Mouse (Mus musculus): Measurements from ENCODE around the gene Specc1. TPM values are rescaled to one million over a fixed set of nuclear protein-coding genes. Genes with fewer than 3 reads are reported as not detected.

Specc1 gene
- polyA plus RNA-seq (2012; rRNA removed) (23.5 and 26.2 TPM in 2 replicates), polyA plus RNA-seq (2014; fragmentation: Nextera tagmentation; extraction: Ambion mirVana) (40.5 and 43.5 TPM in 2 replicates)

DNA sequence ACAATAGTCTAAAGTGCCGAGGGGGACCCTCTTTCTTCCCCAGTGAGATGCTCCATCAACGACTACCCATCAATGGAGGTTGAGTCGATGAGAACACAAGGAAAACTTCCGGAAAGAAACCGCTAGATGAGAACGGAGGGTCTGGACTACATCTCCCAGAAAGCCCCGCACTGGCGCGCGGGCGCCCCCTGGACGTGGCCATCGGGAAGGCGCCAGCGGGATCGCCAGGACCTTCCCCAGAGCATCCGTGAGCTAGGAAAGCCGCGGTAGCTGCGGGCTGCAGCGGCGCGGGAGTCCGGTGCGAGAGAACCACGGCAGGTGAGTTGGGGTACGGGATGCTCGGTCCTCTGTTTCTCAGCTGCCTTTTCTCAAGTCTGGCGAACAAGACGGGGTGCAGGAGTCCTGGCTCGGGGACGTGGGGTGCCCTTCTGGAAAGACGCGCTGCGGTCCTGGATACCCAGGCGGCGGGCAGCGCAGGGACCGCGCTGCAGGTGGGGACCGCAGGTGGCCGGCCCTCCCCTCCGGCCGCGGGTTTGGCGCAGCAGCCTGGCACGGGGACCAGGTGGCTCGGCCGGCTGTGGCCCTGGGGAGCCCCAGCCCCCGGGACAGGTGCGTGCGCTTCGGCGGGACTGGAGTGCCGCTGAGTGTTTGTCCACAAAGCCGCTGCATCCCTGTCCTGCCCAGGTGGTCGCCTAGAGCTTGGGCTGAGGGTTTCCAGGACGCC, at the start of gene Specc1:
Gene Specc1, plus strand, starts transcription at position 192 of the 724 bp plus-strand sequence.
- TF ChIP-seq CTCF (IDR thresholded peaks at IDR 0.05; ENCODE audit: low read depth) = peak; percentile 98
- TF ChIP-seq EP300 (IDR thresholded peaks at IDR 0.05; ENCODE audit: low read depth) = 0 out of 2 replicates have a peak, but pooled peaks have one; percentile 38

DNA sequence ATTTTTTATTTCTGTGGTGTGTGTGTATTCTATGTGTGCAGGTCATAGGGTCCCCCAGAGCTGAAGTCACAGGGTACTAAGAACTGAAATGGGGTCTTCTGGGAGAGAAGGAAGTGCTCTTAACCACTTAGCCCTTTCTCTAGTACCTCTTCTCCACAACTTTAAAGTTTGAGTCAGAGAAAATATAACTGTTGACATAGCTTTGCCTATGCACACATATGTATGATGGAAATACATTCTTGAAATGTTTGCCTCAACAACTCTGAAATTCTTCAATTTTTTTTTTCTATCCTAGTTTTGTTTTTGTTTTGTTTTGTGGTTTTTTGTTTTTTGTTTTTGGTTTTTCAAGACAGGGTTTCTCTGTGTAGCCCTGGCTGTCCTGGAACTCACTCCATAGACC, 48.2 kb upstream of the Specc1 start:
- Histone ChIP-seq H3K36me3 (replicated peaks; ENCODE audit: control insufficient read depth, insufficient read depth, low read depth) (peaks cover 16% of the 10 kb centered on the region), H3K9ac (replicated peaks) (no peak overlapping the region), H3K27me3 (ENCODE audit: control insufficient read depth, insufficient read depth, low read length) (no peaks in the 10 kb centered on the region), H3K4me3 (ENCODE audit: insufficient read depth in 1 of 2, low read depth in 2 of 2, low read length in 2 of 2) (no peak overlapping the region), H3K27ac (no peak overlapping the region), H3K4me1 (replicated peaks; ENCODE audit: control insufficient read depth in 2 of 2, insufficient read depth in 2 of 2, low read length in 1 of 2) (no peaks in the 10 kb centered on the region), H3K4me2 (ENCODE audit: low read depth) (no peak overlapping the region), H3K9me3 (ENCODE audit: control insufficient read depth, low read length) (no peaks in the 10 kb centered on the region)
- TF ChIP-seq EP300 (IDR thresholded peaks at IDR 0.05; ENCODE audit: low read depth) (no peak), CTCF (IDR thresholded peaks at IDR 0.05; ENCODE audit: low read depth) (no peak)
- DNase-seq (ENCODE audit: low read depth in 3 of 3, low spot score in 3 of 3) = no peak
- no peak for ATAC-seq (ENCODE audit: insufficient read depth)

More for the DNA sequence above, at the start of gene Specc1:
- peak within 1 kb of the TSS; percentile 99 for H3K9ac ChIP-seq (replicated peaks)
- peak within 1 kb of the TSS; percentile 73 to 100 for H3K4me3 ChIP-seq (ENCODE audit: insufficient read depth in 1 of 2, low read depth in 2 of 2, low read length in 2 of 2)
- ATAC-seq (ENCODE audit: insufficient read depth) (peak; percentile 77), DNase-seq (ENCODE audit: low read depth in 3 of 3, low spot score in 3 of 3) (peak; percentile 76 to 80 (median 78))
- H3K36me3 ChIP-seq (replicated peaks; ENCODE audit: control insufficient read depth, insufficient read depth, low read depth) = peaks cover 4% of the 10 kb centered on the region
- no peaks in the 10 kb centered on the region for H3K9me3 ChIP-seq (ENCODE audit: control insufficient read depth, low read length)
- peak within 1 kb of the TSS; percentile 88 for H3K27ac ChIP-seq
- WGBS (ENCODE audit: insufficient replicate concordance) = under 1% methylated on average over 58 of the region's 58 CpGs
- peaks cover 18 to 26% of the 10 kb centered on the region in 2 experiments for H3K4me1 ChIP-seq (replicated peaks; ENCODE audit: control insufficient read depth in 2 of 2, insufficient read depth in 2 of 2, low read length in 1 of 2)
- no peaks in the 10 kb centered on the region for H3K27me3 ChIP-seq (ENCODE audit: control insufficient read depth, insufficient read depth, low read length)
- H3K4me2 ChIP-seq (ENCODE audit: low read depth) = peak within 1 kb of the TSS; percentile 66

DNA sequence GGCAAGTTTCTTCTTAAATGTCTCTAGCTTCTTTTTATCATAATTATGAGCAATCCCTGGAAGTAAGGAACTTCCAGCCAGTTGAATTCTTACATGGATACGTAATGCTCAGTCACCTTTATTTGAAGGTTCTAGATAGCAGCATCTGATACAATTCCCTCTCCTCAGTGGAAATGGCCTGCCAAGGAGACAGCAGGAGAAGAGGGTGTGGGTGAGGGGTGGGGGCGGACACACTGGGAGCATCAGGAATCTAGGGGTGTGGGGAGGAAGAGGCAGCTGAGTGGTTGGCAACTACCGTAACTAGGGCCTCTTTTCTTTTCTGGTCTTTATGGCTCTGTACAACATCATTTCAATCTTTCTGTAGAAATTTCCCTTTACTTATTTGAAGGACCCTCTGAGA, 36.9 kb upstream of the Specc1 start:
- Histone ChIP-seq H3K4me2 (ENCODE audit: low read depth) (no peak overlapping the region), H3K9ac (replicated peaks) (no peak overlapping the region), H3K9me3 (ENCODE audit: control insufficient read depth, low read length) (no peaks in the 10 kb centered on the region), H3K27ac (no peak overlapping the region), H3K36me3 (replicated peaks; ENCODE audit: control insufficient read depth, insufficient read depth, low read depth) (peaks cover 16% of the 10 kb centered on the region), H3K4me3 (ENCODE audit: insufficient read depth in 1 of 2, low read depth in 2 of 2, low read length in 2 of 2) (no peak overlapping the region), H3K4me1 (replicated peaks; ENCODE audit: control insufficient read depth in 2 of 2, insufficient read depth in 2 of 2, low read length in 1 of 2) (no peaks in the 10 kb centered on the region), H3K27me3 (ENCODE audit: control insufficient read depth, insufficient read depth, low read length) (no peaks in the 10 kb centered on the region)
- 83% methylated on average over 3 of the region's 3 CpGs for WGBS (ENCODE audit: insufficient replicate concordance)
- DNase-seq (ENCODE audit: low read depth in 3 of 3, low spot score in 3 of 3) (no peak), ATAC-seq (ENCODE audit: insufficient read depth) (no peak)
- TF ChIP-seq CTCF (IDR thresholded peaks at IDR 0.05; ENCODE audit: low read depth) = no peak
- no peak for TF ChIP-seq EP300 (IDR thresholded peaks at IDR 0.05; ENCODE audit: low read depth)

DNA sequence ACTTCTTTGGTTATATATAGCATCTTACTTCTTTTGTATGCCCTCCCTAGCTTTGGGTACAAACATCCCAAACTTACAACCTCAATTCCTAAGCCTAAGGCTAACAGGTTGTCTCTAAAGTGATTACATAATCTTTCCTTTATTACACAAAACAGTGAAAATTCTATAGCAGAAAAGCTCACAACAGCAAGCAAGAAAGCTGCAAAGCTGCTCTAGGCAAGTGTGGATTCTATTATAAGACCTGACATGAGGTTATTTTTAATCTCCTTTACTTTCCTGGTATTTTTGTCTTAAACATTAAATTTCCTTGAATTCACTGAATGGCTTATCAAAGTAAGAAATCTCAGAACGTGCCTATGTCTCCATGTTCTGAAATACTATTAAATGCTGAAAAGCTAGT, 33.3 kb upstream of the Specc1 start:
- H3K9me3 ChIP-seq (ENCODE audit: control insufficient read depth, low read length) = no peaks in the 10 kb centered on the region
- H3K4me1 ChIP-seq (replicated peaks; ENCODE audit: control insufficient read depth in 2 of 2, insufficient read depth in 2 of 2, low read length in 1 of 2) = peaks cover 4 to 6% of the 10 kb centered on the region in 2 experiments; a peak in 3 of 4 replicates
- no peak for TF ChIP-seq EP300 (IDR thresholded peaks at IDR 0.05; ENCODE audit: low read depth)
- TF ChIP-seq CTCF (IDR thresholded peaks at IDR 0.05; ENCODE audit: low read depth) = no peak
- no peaks in the 10 kb centered on the region for H3K27me3 ChIP-seq (ENCODE audit: control insufficient read depth, insufficient read depth, low read length)
- H3K4me3 ChIP-seq (ENCODE audit: insufficient read depth in 1 of 2, low read depth in 2 of 2, low read length in 2 of 2) = no peak overlapping the region
- no peak overlapping the region for H3K4me2 ChIP-seq (ENCODE audit: low read depth)
- peaks cover 5% of the 10 kb centered on the region; the same call in 1 of the 2 replicates for H3K36me3 ChIP-seq (replicated peaks; ENCODE audit: control insufficient read depth, insufficient read depth, low read depth)
- 50% methylated on average over 1 of the region's 1 CpGs for WGBS (ENCODE audit: insufficient replicate concordance)
- ATAC-seq (ENCODE audit: insufficient read depth) (no peak), DNase-seq (ENCODE audit: low read depth in 3 of 3, low spot score in 3 of 3) (no peak)
- H3K9ac ChIP-seq (replicated peaks) = no peak overlapping the region
- no peak overlapping the region for H3K27ac ChIP-seq

DNA sequence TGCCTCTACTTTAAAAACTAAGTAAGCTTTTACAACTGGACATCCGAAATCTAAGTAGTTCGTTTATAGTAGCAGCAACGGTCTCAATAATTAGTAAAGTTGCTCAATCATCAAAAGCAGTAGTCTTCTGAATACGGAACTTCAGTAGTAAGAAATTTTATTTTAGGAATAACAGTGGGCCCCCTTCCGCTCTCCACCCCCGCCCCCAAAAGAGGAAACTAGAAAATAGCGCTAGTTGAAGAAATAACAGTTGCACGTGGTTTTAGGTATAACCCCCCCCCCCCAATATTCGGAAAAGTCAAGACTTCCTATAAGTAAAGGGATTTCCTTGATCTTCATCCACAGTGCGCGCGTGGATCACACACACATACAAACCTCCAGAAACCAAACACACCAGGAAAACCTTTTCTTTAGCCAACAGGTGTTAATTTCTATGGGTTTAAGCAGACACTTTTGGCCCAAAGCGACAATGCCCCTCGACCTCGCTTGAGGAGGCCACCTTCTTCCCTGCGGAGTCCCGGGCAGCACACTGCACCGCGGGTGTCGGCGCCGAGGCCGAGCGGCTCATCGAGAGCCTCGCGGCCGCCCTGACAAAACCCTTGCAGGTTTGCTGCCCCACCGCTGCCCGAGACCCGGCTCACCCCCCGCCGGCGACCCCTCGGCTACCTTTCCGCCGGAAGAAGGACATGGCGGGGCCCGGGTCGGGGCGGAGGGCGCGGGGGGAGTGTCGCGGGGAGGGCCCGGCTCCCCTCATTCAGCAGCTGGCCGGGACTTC, 27.1 kb upstream of the Specc1 start:
- peak; percentile 68 for ATAC-seq (ENCODE audit: insufficient read depth)
- no peak for TF ChIP-seq CTCF (IDR thresholded peaks at IDR 0.05; ENCODE audit: low read depth)
- no peak for TF ChIP-seq EP300 (IDR thresholded peaks at IDR 0.05; ENCODE audit: low read depth)
- under 1% methylated on average over 47 of the region's 47 CpGs for WGBS (ENCODE audit: insufficient replicate concordance)
- H3K36me3 ChIP-seq (replicated peaks; ENCODE audit: control insufficient read depth, insufficient read depth, low read depth) = peaks cover 2% of the 10 kb centered on the region; the same call in 1 of the 2 replicates
- H3K4me2 ChIP-seq (ENCODE audit: low read depth) = peak overlapping the region; percentile 99
- no peaks in the 10 kb centered on the region for H3K9me3 ChIP-seq (ENCODE audit: control insufficient read depth, low read length)
- DNase-seq (ENCODE audit: low read depth in 3 of 3, low spot score in 3 of 3) = peak in 1 of 3 experiments; percentile 17
- peak overlapping the region; percentile 99 for H3K9ac ChIP-seq (replicated peaks)
- H3K27ac ChIP-seq = peak overlapping the region; percentile 88
- peak overlapping the region; percentile 92 to 100 for H3K4me3 ChIP-seq (ENCODE audit: insufficient read depth in 1 of 2, low read depth in 2 of 2, low read length in 2 of 2)
- no peaks in the 10 kb centered on the region for H3K27me3 ChIP-seq (ENCODE audit: control insufficient read depth, insufficient read depth, low read length)
- H3K4me1 ChIP-seq (replicated peaks; ENCODE audit: control insufficient read depth in 2 of 2, insufficient read depth in 2 of 2, low read length in 1 of 2) = peaks cover 15 to 17% of the 10 kb centered on the region in 2 experiments
